Mouse (Mus musculus): ENCODE results near the gene Kcnb1.

Kcnb1 gene

GRCm38 (mm10) chr2:167058201-167058600 is 131.8 kb downstream of the Kcnb1 start:
- no peak for DNase-seq

DNA sequence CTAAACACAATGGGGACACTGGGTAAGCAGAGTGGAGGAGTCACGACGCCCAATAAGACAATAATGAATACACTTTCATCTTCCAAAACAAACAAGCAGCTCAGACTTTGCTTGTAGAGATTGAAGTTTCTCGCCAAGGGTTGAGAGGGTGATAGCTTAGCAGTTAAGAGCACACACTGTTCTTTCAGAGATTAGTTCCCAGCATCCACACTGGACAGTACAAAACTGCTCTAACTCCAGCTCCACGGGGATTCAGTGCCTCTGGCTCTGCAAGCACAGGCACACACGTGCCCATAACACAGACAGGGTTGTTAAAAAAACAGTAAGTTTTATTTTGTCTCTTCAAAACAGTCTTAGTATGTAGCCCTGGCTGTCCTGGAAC is 133.0 kb downstream of the Kcnb1 start:
- no peak for DNase-seq

DNA sequence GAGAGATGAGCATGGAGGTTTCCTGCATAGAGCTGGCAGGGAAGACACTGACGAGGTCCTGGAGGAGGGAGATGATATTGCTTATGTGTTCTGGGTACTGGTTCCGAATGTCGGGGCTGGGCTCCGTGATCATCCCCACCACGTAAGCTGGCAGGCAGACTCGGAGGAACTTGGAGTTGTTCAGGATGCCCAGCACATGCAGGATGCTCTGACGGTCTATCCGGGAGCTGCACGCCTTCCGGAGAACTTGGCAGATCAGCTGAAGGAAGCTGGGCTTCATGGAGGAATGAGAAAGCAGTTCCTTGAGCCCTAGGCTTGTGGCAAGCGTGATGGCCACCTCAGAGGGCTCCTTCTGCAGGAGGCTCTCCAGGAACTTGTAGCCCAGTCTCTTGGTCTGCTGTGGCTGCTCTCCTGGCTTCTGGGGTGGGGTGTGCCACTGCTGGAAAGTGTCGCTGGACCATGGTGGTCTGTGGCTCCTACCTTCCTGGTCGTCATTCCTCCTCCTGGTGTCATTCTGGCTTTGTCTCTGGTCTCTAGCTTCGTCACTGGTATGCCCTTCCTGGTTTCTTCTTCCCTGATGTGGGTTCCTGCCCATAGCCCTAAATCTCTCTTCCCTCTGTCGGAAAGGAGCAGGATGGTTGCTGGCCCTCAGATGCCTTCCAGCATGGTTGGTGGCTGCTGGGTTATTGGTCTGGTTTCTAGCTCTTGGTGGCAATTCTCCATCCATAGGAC is 133.6 kb downstream of the Kcnb1 start:
- DNase-seq = no peak

- DNase-seq = no peak
Observed at GRCm38 (mm10) chr2:167055386-167055785, 134.6 kb downstream of the Kcnb1 start.

DNA sequence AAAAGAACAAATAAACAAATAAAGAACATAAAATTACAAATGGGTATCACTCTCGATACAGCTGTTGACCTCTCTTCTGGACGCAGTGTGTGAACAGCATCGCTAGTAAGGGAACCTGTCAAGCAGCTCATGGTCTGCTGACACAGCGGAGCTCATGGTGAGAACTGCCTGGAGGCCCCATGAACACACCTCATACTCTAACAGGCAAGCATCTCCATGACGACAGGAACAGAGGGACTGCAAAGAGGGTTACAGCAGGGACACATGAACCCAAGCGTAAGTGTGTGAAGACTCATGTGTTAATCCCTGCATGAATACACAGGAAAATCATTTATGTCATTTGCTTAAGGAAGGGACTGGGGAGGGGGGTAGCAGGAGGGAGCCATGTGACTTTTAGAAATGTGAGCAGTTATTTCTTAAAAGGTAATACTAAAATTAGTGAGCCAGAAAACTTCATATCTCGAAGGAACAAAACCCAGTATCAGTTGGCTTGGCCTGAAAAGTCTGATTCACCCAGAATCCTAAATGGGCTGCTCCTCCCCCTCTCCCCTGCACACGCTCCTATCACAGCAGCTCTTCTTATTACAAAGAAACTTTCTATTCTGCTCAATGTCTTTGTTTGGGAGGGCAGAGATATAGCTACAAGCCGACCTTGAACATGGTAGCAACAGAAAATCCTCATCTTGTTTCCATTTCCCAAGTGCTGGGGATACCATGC is 136.7 kb downstream of the Kcnb1 start:
- no peak for DNase-seq

DNA sequence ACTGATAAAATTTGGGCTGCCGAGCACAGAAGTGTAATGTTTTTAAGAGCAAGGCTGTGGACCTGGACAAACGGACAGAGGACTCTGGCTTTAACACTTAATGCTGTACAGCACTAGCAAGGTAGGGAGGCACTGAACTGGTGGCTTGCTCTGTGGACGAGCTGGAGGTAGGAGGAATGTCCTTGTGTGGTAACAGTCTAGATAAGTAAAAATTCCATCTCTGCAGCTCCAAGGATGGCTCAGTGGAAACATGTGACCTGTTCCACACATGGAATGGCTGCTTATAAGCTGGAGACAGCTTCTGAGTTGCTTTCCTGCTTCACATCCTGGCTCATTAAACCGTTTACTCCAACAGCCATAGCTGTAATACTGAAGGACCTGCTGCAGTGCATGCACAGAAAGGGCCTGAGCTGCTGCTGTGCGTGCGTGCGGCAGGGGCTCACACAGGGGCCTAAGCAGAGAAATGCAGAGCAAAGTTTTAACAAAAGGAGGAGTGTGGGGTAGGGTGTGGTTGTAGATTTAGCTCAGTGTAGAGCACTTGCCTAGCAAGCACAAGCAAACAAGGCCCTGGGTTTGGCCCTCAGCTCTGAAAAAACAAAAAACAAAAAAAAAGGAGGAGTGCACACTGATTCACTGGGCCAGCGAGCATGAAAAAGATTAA is 141.1 kb downstream of the Kcnb1 start:
- no peak for DNase-seq

- no peak for DNase-seq
Observed at GRCm38 (mm10) chr2:167048223-167048622, 141.7 kb downstream of the Kcnb1 start.

Measured in thymus, postnatal 36 days (tissue).